Mouse (Mus musculus) macrophage (primary cell): ENCODE measurements around the gene Fam227a. TPM values are rescaled to one million over a fixed set of nuclear protein-coding genes. Genes with fewer than 3 reads are reported as not detected.

ENCODE experiments used
- H3K27ac ChIP-seq: fragments of 350-480 bp; formaldehyde crosslinking; 2 replicates; pipeline ENCODE4 v1.9.0; 2021
- H3K36me3 ChIP-seq: fragments of 350-480 bp; formaldehyde crosslinking; 2 replicates; pipeline ENCODE4 v1.9.0; 2021; ENCODE audit errors: inconsistent target
- H3K4me3 ChIP-seq: fragments of 350-480 bp; formaldehyde crosslinking; 2 replicates; pipeline ENCODE4 v1.9.0; 2021; ENCODE audit errors: inconsistent target
- H3K79me2 ChIP-seq: fragments of 350-480 bp; formaldehyde crosslinking; 2 replicates; pipeline ENCODE4 v1.9.0; 2021; ENCODE audit errors: inconsistent target
- whole genome bisulfite sequencing: methylation state at CpG from one replicate; pipeline ENCODE4 v1.1.7; 2026; ENCODE audit warnings: inconsistent platforms; ENCODE audit not compliant: missing documents; 5-methylcytosine and 5-hydroxymethylcytosine counted together
- polyA plus RNA-seq: library from polyadenylated mRNA; stranded (reverse); fragments of 250-400 nt; gene quantifications from 3 replicates; pipeline ENCODE4 v1.2.4, GENCODE M21; 2018; ENCODE audit warnings: inconsistent platforms

The Fam227a gene
- polyA plus RNA-seq, 1 experiment from 2014 or later: 0.34 TPM

DNA sequence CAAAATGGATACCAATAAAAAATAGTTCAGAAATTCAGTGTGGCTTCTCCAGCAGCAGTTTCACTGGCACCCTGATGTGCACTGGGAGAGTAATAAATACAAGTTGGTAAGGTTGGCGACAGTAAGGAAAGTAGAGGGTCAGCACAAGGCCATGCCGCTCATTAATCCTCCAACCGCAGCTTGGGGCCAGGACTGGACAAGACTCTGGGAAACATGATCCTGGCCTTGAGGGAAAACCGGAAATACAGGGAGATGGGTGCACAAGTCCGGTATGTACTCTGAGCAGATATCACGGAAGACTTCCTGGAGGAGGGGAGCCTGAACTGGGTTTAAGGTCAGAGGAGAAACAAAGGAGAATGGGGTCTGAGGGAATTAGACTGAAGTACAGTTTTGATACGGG, 43.3 kb downstream of the Fam227a start:
- Histone ChIP-seq H3K36me3 (no peaks in the 10 kb centered on the region), H3K27ac (no peak overlapping the region), H3K79me2 (no peaks in the 10 kb centered on the region), H3K4me3 (no peak overlapping the region)
- 88% methylated on average over 5 of the region's 7 CpGs for WGBS

DNA sequence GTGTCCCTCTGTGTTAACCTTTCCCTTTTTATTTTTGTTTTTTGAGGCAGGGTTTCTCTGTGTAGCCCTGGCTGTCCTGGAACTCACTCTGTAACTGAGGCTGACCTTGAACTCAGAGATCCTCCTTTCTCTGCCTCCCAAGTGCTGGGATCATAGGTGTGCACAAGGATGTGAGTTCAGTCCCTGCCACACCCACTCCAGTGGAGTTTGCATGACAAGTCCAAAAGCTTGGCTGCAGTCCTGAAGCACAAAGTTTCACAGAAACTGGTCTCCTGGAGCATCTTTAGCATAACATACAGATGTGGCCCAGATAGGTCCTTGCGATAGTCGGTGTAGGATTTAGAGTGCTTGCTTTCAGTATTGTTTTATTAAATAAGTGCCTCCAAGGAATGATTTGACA, 49.5 kb downstream of the Fam227a start:
- H3K27ac ChIP-seq: no peak overlapping the region
- H3K36me3 ChIP-seq: no peaks in the 10 kb centered on the region
- H3K79me2 ChIP-seq: no peaks in the 10 kb centered on the region
- no peak overlapping the region for H3K4me3 ChIP-seq
- 100% methylated on average over 2 of the region's 2 CpGs for WGBS

DNA sequence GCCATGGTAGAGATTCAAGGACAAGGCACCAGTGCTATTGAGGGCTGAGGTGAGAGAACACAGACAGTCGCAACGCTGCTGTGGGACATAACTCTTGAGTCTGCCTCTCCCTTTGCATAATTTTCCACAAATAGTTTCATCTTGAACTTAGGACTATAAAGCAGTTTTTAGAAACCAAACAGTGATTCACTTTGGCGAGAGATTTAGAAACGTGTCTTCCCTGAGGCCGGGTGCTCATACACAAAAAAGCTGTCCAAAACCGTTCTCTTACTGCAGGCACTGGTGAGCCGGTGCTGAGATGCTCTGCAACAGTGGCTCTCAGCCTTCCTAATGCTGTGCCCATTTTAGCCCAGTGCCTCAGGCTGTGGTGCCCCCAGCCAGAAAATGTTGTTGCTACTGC, 50.5 kb downstream of the Fam227a start:
- Histone ChIP-seq H3K36me3 (no peaks in the 10 kb centered on the region), H3K27ac (no peak overlapping the region), H3K4me3 (no peak overlapping the region), H3K79me2 (no peaks in the 10 kb centered on the region)
- WGBS: 85% methylated on average over 7 of the region's 7 CpGs

DNA sequence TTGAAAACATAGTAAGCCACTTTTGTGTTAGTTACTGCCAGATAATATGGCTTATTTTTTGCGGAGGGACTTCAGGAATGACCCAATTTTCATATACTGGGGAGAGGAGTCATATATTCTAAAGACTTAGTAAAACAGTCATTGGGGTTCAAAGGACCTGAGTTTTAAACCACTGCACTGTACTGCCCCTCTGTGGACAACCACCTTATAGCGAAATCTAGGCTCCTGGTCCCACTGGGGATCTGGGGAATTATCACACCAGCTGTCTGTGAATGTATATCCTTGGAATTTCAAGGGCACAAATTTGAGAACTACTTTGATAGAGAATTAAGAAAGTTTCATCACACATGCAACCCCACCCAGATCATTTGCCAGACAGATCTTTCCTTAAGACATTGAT, 51.0 kb downstream of the Fam227a start:
- Histone ChIP-seq H3K79me2 (no peaks in the 10 kb centered on the region), H3K4me3 (no peak overlapping the region)
- WGBS: 71% methylated on average over 2 of the region's 2 CpGs

DNA sequence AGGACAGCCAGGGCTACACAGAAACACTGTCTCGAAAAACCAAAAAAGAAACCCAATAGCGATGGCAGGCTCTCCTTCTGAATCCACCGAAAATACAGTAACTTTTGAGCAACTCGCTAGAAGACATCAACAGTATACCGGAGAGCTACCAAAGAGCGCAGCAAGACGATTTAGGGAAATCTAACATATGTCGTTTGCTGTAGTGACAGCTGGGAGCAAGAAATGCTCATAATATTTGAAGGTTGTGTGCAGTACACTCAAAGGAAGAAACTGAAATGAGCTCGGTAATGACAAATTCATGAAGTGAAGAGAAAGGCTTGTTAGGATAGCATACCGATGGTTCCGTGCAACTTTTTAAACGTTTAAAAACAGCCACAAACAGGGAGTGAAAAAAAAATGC, 52.6 kb downstream of the Fam227a start:
- Histone ChIP-seq H3K79me2 (no peaks in the 10 kb centered on the region), H3K4me3 (no peak overlapping the region), H3K36me3 (no peaks in the 10 kb centered on the region), H3K27ac (no peak overlapping the region)
- WGBS: 92% methylated on average over 12 of the region's 12 CpGs

More for the DNA sequence above, 51.0 kb downstream of the Fam227a start:
- Histone ChIP-seq H3K36me3 (no peaks in the 10 kb centered on the region), H3K27ac (no peak overlapping the region)

DNA sequence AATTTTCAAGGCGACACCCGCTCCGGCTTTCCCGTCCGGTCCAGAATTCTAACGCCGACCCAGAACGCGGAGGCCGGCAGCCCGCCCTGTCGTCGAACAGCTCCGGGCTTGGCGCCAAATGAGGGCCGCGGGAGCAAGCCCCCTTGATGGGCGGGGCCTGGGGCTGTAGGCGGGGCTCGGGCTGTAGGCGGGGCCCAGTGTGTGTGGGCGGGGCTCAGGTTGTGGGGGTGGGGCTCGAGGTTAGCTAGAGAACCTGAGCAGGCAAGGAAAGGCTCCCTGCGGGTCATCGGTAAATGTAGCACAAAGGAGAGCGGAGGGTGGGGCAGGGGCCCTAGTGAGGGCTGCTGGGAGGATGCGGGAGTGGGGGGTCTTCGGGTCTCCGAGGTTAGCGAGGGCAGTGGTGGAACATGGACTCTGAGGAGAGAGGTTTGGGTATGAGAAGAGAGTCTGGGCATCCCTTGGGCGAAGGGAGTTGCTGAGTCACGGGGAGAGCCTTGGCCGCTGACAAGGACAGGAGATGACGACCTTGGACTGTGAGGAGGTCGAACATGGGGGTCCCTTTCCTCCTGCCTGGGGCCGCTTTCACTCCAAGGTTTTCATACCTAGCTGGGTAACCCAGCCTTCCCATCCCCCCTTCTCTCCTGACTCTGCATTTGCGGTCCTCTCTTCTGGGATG, 53.6 kb downstream of the Fam227a start, which contains the start of gene Dmc1:
Dmc1 (minus strand) TSS at position 120 of the 676 bp plus-strand sequence.
- WGBS: 22% methylated on average over 32 of the region's 37 CpGs
- no peak within 1 kb of the TSS for H3K4me3 ChIP-seq
- no peaks in the 10 kb centered on the region for H3K36me3 ChIP-seq
- no peaks in the 10 kb centered on the region for H3K79me2 ChIP-seq
- no peak within 1 kb of the TSS for H3K27ac ChIP-seq

DNA sequence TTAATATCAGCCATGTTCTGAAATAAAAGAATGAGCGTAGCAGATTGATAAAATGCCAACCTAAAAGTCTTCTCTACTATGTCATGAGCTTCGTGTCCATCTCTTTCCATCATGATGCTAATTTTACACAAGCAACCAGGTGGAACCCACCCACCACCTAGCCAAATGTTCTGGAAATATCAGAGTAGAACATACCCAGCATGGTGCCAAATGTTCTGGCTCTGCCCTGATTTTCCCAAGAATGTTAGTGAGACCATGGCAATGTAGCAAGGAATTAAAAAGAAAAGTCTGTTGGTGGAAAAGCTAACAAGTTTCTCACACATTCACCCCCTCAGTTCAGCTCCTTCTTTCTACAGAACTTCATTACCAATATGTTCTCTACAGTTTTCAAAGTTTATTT, 58.6 kb downstream of the Fam227a start:
- Histone ChIP-seq H3K4me3 (no peak overlapping the region), H3K79me2 (no peaks in the 10 kb centered on the region), H3K36me3 (no peaks in the 10 kb centered on the region), H3K27ac (no peak overlapping the region)
- 91% methylated on average over 2 of the region's 2 CpGs for WGBS

DNA sequence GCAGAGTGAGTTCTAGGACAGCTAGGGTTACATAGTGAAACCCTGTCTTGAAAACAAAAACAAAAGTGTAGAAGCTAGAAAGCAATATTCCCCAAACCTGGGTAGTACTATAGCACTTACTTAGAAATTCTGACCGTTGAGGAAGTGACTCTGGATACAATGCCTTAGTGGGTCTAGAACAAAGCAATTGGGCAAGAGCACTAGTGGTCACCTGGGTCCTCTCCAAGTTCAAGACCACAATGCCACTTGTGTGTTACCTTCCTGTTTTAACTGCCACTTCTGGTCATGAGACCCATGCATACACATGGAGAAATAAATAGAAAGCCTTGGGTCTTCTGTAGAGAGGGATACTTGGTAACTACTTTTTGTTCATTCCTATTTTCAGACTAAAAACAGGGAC, 60.0 kb downstream of the Fam227a start:
- no peaks in the 10 kb centered on the region for H3K79me2 ChIP-seq
- H3K27ac ChIP-seq: no peak overlapping the region
- no peak overlapping the region for H3K4me3 ChIP-seq
- 7% methylated on average over 1 of the region's 1 CpGs for WGBS
- H3K36me3 ChIP-seq: no peaks in the 10 kb centered on the region

DNA sequence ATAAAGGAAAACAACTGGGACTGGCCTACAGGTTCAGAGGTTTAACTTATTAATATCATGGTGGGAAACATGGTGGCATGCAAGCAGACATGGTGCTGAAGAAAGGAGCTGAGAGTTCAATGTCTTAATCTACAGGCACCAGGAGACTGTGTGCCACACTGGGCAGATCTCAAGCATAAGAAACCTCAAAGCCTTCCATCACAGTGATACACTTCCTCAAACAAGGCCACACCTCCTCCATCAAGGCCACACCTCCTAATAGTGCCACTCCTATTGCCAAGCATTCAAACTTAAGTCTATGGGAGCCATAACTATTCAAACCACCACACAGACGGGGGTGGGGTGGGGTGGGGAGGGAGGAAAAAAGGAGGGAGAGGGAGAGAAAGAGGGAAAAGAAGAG, 77.2 kb downstream of the Fam227a start:
- Histone ChIP-seq H3K79me2 (no peaks in the 10 kb centered on the region), H3K36me3 (no peaks in the 10 kb centered on the region), H3K27ac (no peak overlapping the region), H3K4me3 (no peak overlapping the region)
- WGBS: 71% methylated on average over 1 of the region's 1 CpGs

DNA sequence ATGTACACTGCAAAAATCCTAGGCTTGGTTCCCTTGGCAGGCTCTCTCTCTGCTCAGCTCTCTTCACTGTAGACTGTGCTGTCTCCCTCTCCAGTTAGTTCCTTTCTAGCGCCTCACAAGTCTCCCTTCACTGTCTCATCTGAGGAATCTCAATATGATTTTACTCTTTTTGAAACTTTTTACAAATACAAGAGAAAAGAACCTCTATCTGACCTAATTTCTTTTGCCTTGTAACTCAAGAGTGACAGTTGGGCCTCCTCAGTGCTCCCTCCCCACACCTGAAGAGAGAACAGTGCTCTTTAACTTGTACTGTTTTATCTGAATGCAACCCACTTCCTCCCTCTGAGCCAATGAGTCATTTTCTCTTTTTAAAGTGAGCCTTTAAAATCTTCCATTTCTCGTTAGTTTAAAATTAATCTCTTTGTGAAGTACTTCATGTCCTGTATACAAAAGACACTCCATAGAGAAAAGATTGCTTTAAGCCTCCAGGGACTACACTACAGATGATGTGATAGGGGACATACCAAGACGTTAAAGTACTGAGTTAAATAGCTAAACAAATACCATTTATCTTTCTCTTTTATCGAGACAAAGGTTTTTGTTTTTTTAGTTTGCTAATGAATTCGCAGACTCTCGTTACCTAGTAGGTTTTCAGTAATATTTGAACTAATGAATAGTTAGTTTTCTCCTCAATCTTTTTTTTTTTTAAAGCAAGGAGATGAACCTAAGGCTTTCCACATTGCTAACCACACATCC, 80.9 kb downstream of the Fam227a start:
- H3K36me3 ChIP-seq: no peaks in the 10 kb centered on the region
- no peak overlapping the region for H3K27ac ChIP-seq
- no peak overlapping the region for H3K4me3 ChIP-seq
- 69% methylated on average over 6 of the region's 6 CpGs for WGBS
- H3K79me2 ChIP-seq: no peaks in the 10 kb centered on the region

DNA sequence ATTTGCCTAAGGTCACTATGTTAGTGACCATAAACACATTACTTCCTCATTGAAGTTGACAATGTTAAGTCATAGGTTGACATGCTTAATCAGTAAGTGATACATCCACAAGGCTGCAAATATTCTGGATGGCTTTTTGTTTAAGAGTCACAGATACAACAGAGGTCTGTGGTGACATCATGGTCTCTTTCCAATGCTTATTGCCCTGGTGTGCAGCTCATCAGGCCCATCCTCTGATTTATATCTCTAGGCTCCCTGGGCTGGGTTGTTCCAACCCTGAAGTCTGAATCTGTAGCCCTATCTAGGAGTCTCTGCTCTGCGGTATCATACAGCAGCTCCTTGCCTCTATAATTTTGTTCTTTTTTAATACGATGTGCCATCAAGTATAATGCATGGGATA, 81.8 kb downstream of the Fam227a start:
- Histone ChIP-seq H3K27ac (no peak overlapping the region), H3K79me2 (no peaks in the 10 kb centered on the region), H3K36me3 (no peaks in the 10 kb centered on the region), H3K4me3 (no peak overlapping the region)
- WGBS: 100% methylated on average over 2 of the region's 2 CpGs

DNA sequence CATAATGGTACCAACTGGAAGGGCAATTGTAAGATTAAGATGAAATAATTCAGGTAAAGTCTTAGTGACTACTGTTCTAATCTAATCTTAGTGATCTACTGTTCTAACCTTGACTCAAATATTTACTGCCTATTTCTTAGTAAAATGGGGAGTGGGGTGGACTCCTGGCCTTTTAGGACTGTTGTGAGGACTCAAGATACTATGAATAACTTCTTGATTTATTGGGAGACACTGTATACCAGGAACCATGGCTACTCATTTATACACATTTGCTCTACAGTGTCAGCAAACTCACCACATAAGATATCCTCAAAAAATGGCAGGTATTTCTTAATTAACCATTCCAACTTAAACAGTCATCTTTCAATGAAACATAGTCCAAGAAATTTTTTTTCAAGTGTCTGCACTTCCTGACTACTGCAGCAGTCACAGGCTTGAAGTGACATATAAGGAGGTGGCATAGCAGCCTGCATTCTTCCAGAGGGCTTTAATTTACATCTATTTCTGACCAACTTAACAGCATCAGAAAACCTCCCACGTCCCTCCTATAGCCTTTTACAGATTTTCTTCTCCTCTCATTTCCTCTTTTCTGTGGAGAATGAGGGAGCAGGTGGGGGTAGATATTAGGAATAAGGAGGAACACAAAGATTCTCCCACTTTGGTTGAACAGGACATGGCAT, 83.1 kb downstream of the Fam227a start:
- H3K4me3 ChIP-seq: no peak overlapping the region
- 50% methylated on average over 1 of the region's 1 CpGs for WGBS
- no peak overlapping the region for H3K27ac ChIP-seq
- H3K36me3 ChIP-seq: no peaks in the 10 kb centered on the region
- no peaks in the 10 kb centered on the region for H3K79me2 ChIP-seq

DNA sequence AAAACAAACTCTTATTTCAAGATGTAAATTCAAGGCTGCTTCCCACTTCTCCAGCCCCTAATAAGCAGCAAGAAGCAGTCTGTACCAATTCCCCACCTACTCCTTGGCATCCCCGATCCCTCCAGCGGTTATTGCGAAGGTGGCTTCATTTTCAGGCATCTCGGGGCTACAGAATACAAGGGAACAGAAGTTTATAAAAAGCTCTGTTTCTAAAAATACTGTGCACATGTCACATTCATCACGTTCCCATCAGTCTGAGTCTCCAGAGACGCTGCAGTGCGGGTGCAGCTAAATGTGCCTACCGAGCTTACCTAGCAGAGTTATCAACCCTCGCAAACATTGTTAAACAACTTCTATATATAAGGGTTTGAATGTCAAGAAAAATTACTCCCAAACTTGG, 96.3 kb downstream of the Fam227a start:
- no peak overlapping the region for H3K27ac ChIP-seq
- no peaks in the 10 kb centered on the region for H3K79me2 ChIP-seq
- no peak overlapping the region for H3K4me3 ChIP-seq
- no peaks in the 10 kb centered on the region for H3K36me3 ChIP-seq
- 84% methylated on average over 9 of the region's 9 CpGs for WGBS

DNA sequence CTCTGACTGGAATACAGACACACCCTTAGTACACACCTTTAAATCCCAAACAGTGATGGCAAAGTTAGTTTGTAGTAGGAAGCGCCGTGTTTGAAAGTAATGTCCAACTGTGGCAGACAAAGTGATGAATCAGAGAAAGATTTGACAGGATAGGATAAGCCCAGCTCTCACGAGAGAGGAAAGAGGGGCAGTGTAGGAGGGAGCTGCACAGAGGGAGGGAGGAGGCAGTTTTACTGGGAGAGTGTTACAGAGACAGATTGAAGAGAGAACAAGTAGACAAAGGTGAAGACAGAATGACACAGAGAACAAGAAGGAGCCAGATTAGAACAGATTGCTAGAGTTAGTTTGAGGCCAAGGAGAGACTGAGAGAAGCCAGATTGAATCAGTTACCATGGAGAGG, 99.1 kb downstream of the Fam227a start:
- WGBS: 84% methylated on average over 3 of the region's 3 CpGs
- no peak overlapping the region for H3K27ac ChIP-seq
- no peaks in the 10 kb centered on the region for H3K36me3 ChIP-seq
- H3K79me2 ChIP-seq: no peaks in the 10 kb centered on the region
- H3K4me3 ChIP-seq: no peak overlapping the region
